Mouse (Mus musculus) heart, embryonic 11.5 days (tissue): Measurements from ENCODE around the gene Exoc2. TPM values are rescaled to one million over a fixed set of nuclear protein-coding genes. Genes with fewer than 3 reads are reported as not detected.

ENCODE experiments used
- ATAC-seq: fragments of 200-750 bp; cut with Nextera tagmentation; replicated peaks from 2 replicates; pipeline ENCODE4 v1.8.0; 2017; ENCODE audit warnings: moderate library complexity; ENCODE audit not compliant: insufficient number of reproducible peaks, low FRiP score, low TSS enrichment
- H3K27ac ChIP-seq: fragments of 300-500 bp; sonication (generic); 2 replicates; pipeline ENCODE4 v1.5.1; 2014; ENCODE audit warnings: mild to moderate bottlenecking, low read depth, low read length
- H3K27me3 ChIP-seq: fragments of 300-500 bp; sonication (generic); 2 replicates; pipeline ENCODE4 v1.6.1; 2014; ENCODE audit warnings: mild to moderate bottlenecking, low read length, mixed read lengths; ENCODE audit not compliant: control insufficient read depth, insufficient read depth
- H3K36me3 ChIP-seq: fragments of 300-500 bp; sonication (generic); 2 replicates; pipeline ENCODE4 v1.6.1; 2014; ENCODE audit warnings: mild to moderate bottlenecking, low read length, moderate library complexity, mixed read lengths; ENCODE audit not compliant: control insufficient read depth, insufficient read depth
- H3K4me1 ChIP-seq: fragments of 300-500 bp; sonication (generic); 2 replicates; pipeline ENCODE4 v1.6.1; 2014; ENCODE audit warnings: low read length; ENCODE audit not compliant: control insufficient read depth, insufficient read depth
- H3K4me2 ChIP-seq: fragments of 300-500 bp; sonication (generic); 2 replicates; pipeline ENCODE4 v1.6.1; 2014; ENCODE audit warnings: mild to moderate bottlenecking, moderate library complexity
- H3K4me3 ChIP-seq: fragments of 300-500 bp; sonication (generic); 2 replicates; pipeline ENCODE4 v1.5.1; 2014; ENCODE audit warnings: low read depth, low read length
- H3K9ac ChIP-seq: fragments of 300-500 bp; sonication (generic); 2 replicates; pipeline ENCODE4 v1.6.1; 2014; ENCODE audit warnings: mild to moderate bottlenecking, low read depth, low read length, moderate library complexity
- H3K9me3 ChIP-seq: fragments of 300-500 bp; sonication (generic); replicated peaks from 2 replicates; pipeline ENCODE4 v1.6.1; 2016; ENCODE audit warnings: low read length; ENCODE audit not compliant: control insufficient read depth
- WGBS: fragments of 180-500 bp; shearing (Covaris S2); extraction: QIAGEN DNeasy Blood & Tissue Kit; methylation state at CpG from one replicate; pipeline ENCODE4 v1.1.7; 2014; ENCODE audit not compliant: insufficient replicate concordance; 5-methylcytosine and 5-hydroxymethylcytosine counted together
- polyA plus RNA-seq: library from polyadenylated mRNA; unstranded; fragments of >200 nt; fragmentation: Nextera tagmentation; extraction: Ambion mirVana; gene quantifications from 2 replicates; pipeline ENCODE4 v1.2.1, GENCODE M21; 2014

The Exoc2 gene
- polyA plus RNA-seq, 1 experiment from 2014 or later = 25.8 TPM

DNA sequence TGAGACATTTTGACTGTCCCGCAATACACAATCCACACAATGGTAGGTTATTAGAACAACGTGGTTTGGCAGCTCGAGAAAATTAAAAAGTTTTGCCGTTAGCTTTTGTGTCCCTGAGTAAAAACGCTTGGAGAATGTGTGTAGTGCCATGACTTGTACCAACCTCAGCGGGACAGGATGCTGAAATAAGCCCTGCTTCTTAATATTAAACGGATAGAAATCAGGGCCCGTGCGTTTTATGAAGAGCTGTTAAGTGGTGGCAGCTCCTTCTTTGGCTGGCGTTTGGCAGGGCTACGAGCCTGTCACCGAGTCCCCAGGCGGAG lies 11.3 kb upstream of the Exoc2 start:
- Histone ChIP-seq H3K36me3 (no peaks in the 10 kb centered on the region), H3K4me2 (peak overlapping the region; percentile 82), H3K4me3 (peak overlapping the region; percentile 46), H3K9me3 (no peaks in the 10 kb centered on the region), H3K27ac (no peak overlapping the region; the same call in 1 of the 2 replicates), H3K27me3 (peaks cover 3% of the 10 kb centered on the region; the same call in 1 of the 2 replicates), H3K9ac (peak overlapping the region; percentile 56), H3K4me1 (0 out of 2 replicates have a peak, but pooled peaks cover 3% of the 10 kb centered on the region)
- 20% methylated on average over 13 of the region's 13 CpGs for WGBS
- no peak for ATAC-seq

DNA sequence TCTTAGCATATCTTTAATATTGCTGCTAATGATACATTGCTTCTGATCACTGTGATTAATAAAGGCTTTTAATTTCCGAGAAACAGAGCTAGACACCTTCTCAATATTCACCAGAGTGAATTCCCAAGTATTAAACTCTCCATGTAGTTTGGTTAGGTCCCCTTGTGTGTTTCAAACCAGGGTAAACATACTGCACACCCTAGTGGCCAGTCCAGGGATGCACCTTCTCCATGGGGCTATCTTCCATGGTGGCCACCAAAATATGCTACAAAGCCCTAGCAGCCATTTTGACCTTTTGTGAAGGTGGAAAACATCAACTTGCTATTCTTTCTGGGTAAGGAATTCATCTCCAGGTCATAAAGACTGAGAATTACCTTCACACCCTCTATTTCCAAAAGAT lies 7.8 kb upstream of the Exoc2 start:
- 0 out of 2 replicates have a peak, but pooled peaks cover 3% of the 10 kb centered on the region for H3K4me1 ChIP-seq
- no peak overlapping the region for H3K4me3 ChIP-seq
- no peak overlapping the region for H3K9ac ChIP-seq
- H3K27ac ChIP-seq = no peak overlapping the region
- no peaks in the 10 kb centered on the region for H3K9me3 ChIP-seq
- no peak overlapping the region for H3K4me2 ChIP-seq
- no peaks in the 10 kb centered on the region for H3K27me3 ChIP-seq
- no peak for ATAC-seq
- 67% methylated on average over 1 of the region's 1 CpGs for WGBS
- no peaks in the 10 kb centered on the region for H3K36me3 ChIP-seq

DNA sequence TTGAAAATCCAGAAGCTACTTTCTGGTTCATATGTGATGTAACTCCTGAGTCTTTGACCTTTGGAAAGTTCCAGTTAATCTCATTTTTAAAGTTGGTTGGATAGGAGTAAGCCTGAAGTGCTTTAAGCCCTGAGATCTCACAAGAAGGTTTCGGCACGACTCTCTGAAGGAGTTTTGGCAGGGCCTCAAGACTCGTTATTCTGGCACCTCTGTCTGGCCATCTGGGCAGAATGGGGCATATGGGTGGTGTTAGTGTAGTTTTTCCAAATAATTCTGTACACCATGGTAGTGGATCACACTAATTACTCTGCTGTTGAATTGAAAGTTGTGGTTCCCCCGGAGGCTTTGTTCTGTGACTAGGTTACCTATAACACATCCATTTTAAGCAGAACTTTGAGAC lies 4.3 kb upstream of the Exoc2 start:
- H3K27me3 ChIP-seq = 0 out of 2 replicates have a peak, but pooled peaks cover 3% of the 10 kb centered on the region
- no peak for ATAC-seq
- no peaks in the 10 kb centered on the region for H3K4me1 ChIP-seq
- 70% methylated on average over 4 of the region's 4 CpGs for WGBS
- no peak overlapping the region for H3K4me3 ChIP-seq
- H3K4me2 ChIP-seq = no peak overlapping the region
- no peaks in the 10 kb centered on the region for H3K36me3 ChIP-seq
- H3K9ac ChIP-seq = no peak overlapping the region
- H3K9me3 ChIP-seq = no peaks in the 10 kb centered on the region
- H3K27ac ChIP-seq = no peak overlapping the region

DNA sequence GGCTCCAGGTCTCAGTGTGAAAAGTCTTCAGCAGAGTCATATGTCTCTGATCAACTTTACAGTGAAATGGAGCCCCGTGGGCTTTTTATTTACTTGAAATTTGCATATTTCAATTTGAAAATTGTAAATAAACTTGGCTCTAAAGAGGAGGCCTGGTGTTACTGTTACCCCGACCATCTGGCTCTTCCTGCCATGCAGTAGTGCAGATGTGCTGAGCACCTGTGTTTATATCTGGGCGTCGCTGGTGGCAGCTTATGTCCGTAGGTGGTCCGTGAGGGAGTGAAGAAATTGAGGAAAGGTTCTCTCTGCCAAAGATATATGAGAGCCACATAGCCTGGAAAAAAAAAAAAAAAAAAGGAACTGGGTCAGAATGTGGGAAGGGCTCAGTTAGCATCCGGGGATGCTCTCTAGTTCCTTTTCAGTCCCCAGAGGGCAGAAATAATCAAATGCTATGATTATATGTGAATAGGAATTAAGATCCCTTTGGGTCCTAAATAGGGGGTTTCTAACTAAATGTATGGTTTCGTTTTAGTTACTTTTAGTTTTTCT lies 2.7 kb upstream of the Exoc2 start:
- Histone ChIP-seq H3K4me1 (no peaks in the 10 kb centered on the region), H3K9ac (no peak overlapping the region), H3K4me3 (no peak overlapping the region), H3K9me3 (no peaks in the 10 kb centered on the region), H3K4me2 (no peak overlapping the region), H3K27me3 (0 out of 2 replicates have a peak, but pooled peaks cover 3% of the 10 kb centered on the region), H3K27ac (no peak overlapping the region), H3K36me3 (no peaks in the 10 kb centered on the region)
- WGBS = 56% methylated on average over 8 of the region's 8 CpGs
- no peak for ATAC-seq

GRCm38 (mm10) chr13:30974247-30974630 lies 346 bp upstream of the Exoc2 start:
- Histone ChIP-seq H3K4me3 (peak overlapping the region; percentile 92), H3K4me1 (peaks cover 2% of the 10 kb centered on the region; the same call in 1 of the 2 replicates), H3K27ac (0 out of 2 replicates have a peak overlapping the region, but pooled peaks have one; percentile 87), H3K9ac (peak overlapping the region; percentile 84), H3K27me3 (0 out of 2 replicates have a peak, but pooled peaks cover 3% of the 10 kb centered on the region), H3K9me3 (no peaks in the 10 kb centered on the region), H3K4me2 (peak overlapping the region; percentile 78), H3K36me3 (no peaks in the 10 kb centered on the region)
- 16% methylated on average over 5 of the region's 5 CpGs for WGBS
- no peak; the same call in 1 of the 2 replicates for ATAC-seq

- Histone ChIP-seq H3K36me3 (no peaks in the 10 kb centered on the region), H3K9me3 (no peaks in the 10 kb centered on the region), H3K27ac (no peak overlapping the region), H3K4me2 (no peak overlapping the region), H3K9ac (no peak overlapping the region), H3K4me1 (peaks cover 7% of the 10 kb centered on the region), H3K4me3 (no peak overlapping the region), H3K27me3 (0 out of 2 replicates have a peak, but pooled peaks cover 3% of the 10 kb centered on the region)
- 82% methylated on average over 2 of the region's 2 CpGs for WGBS
- ATAC-seq = no peak
These were observed 1.8 kb downstream of the Exoc2 start for GRCm38 (mm10) chr13:30972102-30972501.

- H3K4me1 ChIP-seq = peaks cover 14% of the 10 kb centered on the region
- no peak overlapping the region for H3K27ac ChIP-seq
- no peaks in the 10 kb centered on the region for H3K9me3 ChIP-seq
- 0 out of 2 replicates have a peak, but pooled peaks cover 3% of the 10 kb centered on the region for H3K27me3 ChIP-seq
- H3K4me3 ChIP-seq = no peak overlapping the region
- 76% methylated on average over 3 of the region's 3 CpGs for WGBS
- no peak for ATAC-seq
- H3K36me3 ChIP-seq = no peaks in the 10 kb centered on the region
- H3K9ac ChIP-seq = no peak overlapping the region
- H3K4me2 ChIP-seq = no peak overlapping the region
These were observed 2.8 kb downstream of the Exoc2 start for GRCm38 (mm10) chr13:30971047-30971446.

GRCm38 (mm10) chr13:30968311-30968710 lies 5.6 kb downstream of the Exoc2 start:
- no peak for ATAC-seq

GRCm38 (mm10) chr13:30966507-30966911 lies 7.4 kb downstream of the Exoc2 start:
- no peak overlapping the region for H3K27ac ChIP-seq
- no peaks in the 10 kb centered on the region for H3K36me3 ChIP-seq
- H3K9ac ChIP-seq = peak overlapping the region; percentile 34; the same call in 1 of the 2 replicates
- H3K4me3 ChIP-seq = no peak overlapping the region
- peak overlapping the region; percentile 52 for H3K4me2 ChIP-seq
- ATAC-seq = no peak
- WGBS = 19% methylated on average over 10 of the region's 10 CpGs
- no peaks in the 10 kb centered on the region for H3K27me3 ChIP-seq
- H3K4me1 ChIP-seq = peaks cover 16% of the 10 kb centered on the region
- no peaks in the 10 kb centered on the region for H3K9me3 ChIP-seq

More at GRCm38 (mm10) chr13:30968311-30968710, 5.6 kb downstream of the Exoc2 start:
- Histone ChIP-seq H3K4me3 (no peak overlapping the region), H3K27me3 (no peaks in the 10 kb centered on the region), H3K4me1 (peaks cover 16% of the 10 kb centered on the region), H3K27ac (no peak overlapping the region), H3K4me2 (no peak overlapping the region), H3K9me3 (no peaks in the 10 kb centered on the region), H3K36me3 (no peaks in the 10 kb centered on the region), H3K9ac (no peak overlapping the region)
- 62% methylated on average over 4 of the region's 4 CpGs for WGBS
